Mouse (Mus musculus): ENCODE data around the gene Pde4d. TPM values are rescaled to one million over a fixed set of nuclear protein-coding genes. Genes with fewer than 3 reads are reported as not detected.

Pde4d gene
- polyA plus RNA-seq, 1 experiment, result 15.1 TPM

GRCm38 (mm10) chr13:109837453-109837852 is 1387.7 kb downstream of the Pde4d start:
- TF ChIP-seq CTCF (IDR thresholded peaks at IDR 0.05; ENCODE audit: control insufficient read depth, insufficient read depth, insufficient read length), result no peak
- TF ChIP-seq USF1 (IDR thresholded peaks at IDR 0.05; ENCODE audit: low read depth), result no peak
- no peak for TF ChIP-seq MYOD1 (IDR thresholded peaks at IDR 0.05; ENCODE audit: control insufficient read depth, insufficient read length, low read depth)
- no peak for TF ChIP-seq CEBPB (IDR thresholded peaks at IDR 0.05; ENCODE audit: low read depth)
- no peak for TF ChIP-seq FOSL1 (IDR thresholded peaks at IDR 0.05; ENCODE audit: insufficient read depth, low read length, poor library complexity, severe bottlenecking)
- TF ChIP-seq MAX (IDR thresholded peaks at IDR 0.05), result no peak
- no peak for TF ChIP-seq MYOG (IDR thresholded peaks at IDR 0.05; ENCODE audit: control insufficient read depth, extremely low read depth, insufficient read length)
- Histone ChIP-seq H3K79me3 (ENCODE audit: low read depth) (peaks cover 5% of the 10 kb centered on the region), H3K36me3 (ENCODE audit: control insufficient read depth, insufficient read depth) (no peaks in the 10 kb centered on the region), H3K79me2 (ENCODE audit: control insufficient read depth, insufficient read depth) (no peaks in the 10 kb centered on the region), H3K27me3 (ENCODE audit: control insufficient read depth, insufficient read depth, insufficient read length) (no peaks in the 10 kb centered on the region), H3ac (ENCODE audit: control insufficient read depth, insufficient read length, low read depth) (no peak overlapping the region), H3K4me3 (ENCODE audit: insufficient read depth, poor library complexity, severe bottlenecking) (no peak overlapping the region)

GRCm38 (mm10) chr13:109837921-109838320 is 1388.2 kb downstream of the Pde4d start:
- H3K27me3 ChIP-seq (ENCODE audit: control insufficient read depth, insufficient read depth, insufficient read length), result no peaks in the 10 kb centered on the region
- no peaks in the 10 kb centered on the region for H3K79me2 ChIP-seq (ENCODE audit: control insufficient read depth, insufficient read depth)
- no peak overlapping the region for H3ac ChIP-seq (ENCODE audit: control insufficient read depth, insufficient read length, low read depth)
- H3K36me3 ChIP-seq (ENCODE audit: control insufficient read depth, insufficient read depth), result no peaks in the 10 kb centered on the region
- no peak overlapping the region for H3K4me3 ChIP-seq (ENCODE audit: insufficient read depth, poor library complexity, severe bottlenecking)
- H3K79me3 ChIP-seq (ENCODE audit: low read depth), result peaks cover 5% of the 10 kb centered on the region
- TF ChIP-seq CEBPB (IDR thresholded peaks at IDR 0.05; ENCODE audit: low read depth) (no peak), CTCF (IDR thresholded peaks at IDR 0.05; ENCODE audit: control insufficient read depth, insufficient read depth, insufficient read length) (no peak), USF1 (IDR thresholded peaks at IDR 0.05; ENCODE audit: low read depth) (no peak), FOSL1 (IDR thresholded peaks at IDR 0.05; ENCODE audit: insufficient read depth, low read length, poor library complexity, severe bottlenecking) (no peak), MYOG (IDR thresholded peaks at IDR 0.05; ENCODE audit: control insufficient read depth, extremely low read depth, insufficient read length) (no peak), MAX (IDR thresholded peaks at IDR 0.05) (no peak), MYOD1 (IDR thresholded peaks at IDR 0.05; ENCODE audit: control insufficient read depth, insufficient read length, low read depth) (no peak)

- H3K36me3 ChIP-seq (ENCODE audit: control insufficient read depth, insufficient read depth), result no peaks in the 10 kb centered on the region
Measured at GRCm38 (mm10) chr13:109840251-109840650, 1390.5 kb downstream of the Pde4d start.

GRCm38 (mm10) chr13:109841140-109841822 is 1391.5 kb downstream of the Pde4d start:
- Histone ChIP-seq H3K27me3 (ENCODE audit: control insufficient read depth, insufficient read depth, insufficient read length) (no peaks in the 10 kb centered on the region), H3K79me3 (ENCODE audit: low read depth) (peaks cover 3% of the 10 kb centered on the region), H3K79me2 (ENCODE audit: control insufficient read depth, insufficient read depth) (no peaks in the 10 kb centered on the region), H3ac (ENCODE audit: control insufficient read depth, insufficient read length, low read depth) (no peak overlapping the region), H3K4me3 (ENCODE audit: insufficient read depth, poor library complexity, severe bottlenecking) (no peak overlapping the region), H3K36me3 (ENCODE audit: control insufficient read depth, insufficient read depth) (no peaks in the 10 kb centered on the region)
- TF ChIP-seq FOSL1 (IDR thresholded peaks at IDR 0.05; ENCODE audit: insufficient read depth, low read length, poor library complexity, severe bottlenecking), result no peak
- no peak for TF ChIP-seq MYOG (IDR thresholded peaks at IDR 0.05; ENCODE audit: control insufficient read depth, extremely low read depth, insufficient read length)
- no peak for TF ChIP-seq USF1 (IDR thresholded peaks at IDR 0.05; ENCODE audit: low read depth)
- no peak for TF ChIP-seq CTCF (IDR thresholded peaks at IDR 0.05; ENCODE audit: control insufficient read depth, insufficient read depth, insufficient read length)

More at GRCm38 (mm10) chr13:109840251-109840650, 1390.5 kb downstream of the Pde4d start:
- Histone ChIP-seq H3K79me2 (ENCODE audit: control insufficient read depth, insufficient read depth) (no peaks in the 10 kb centered on the region), H3K79me3 (ENCODE audit: low read depth) (peaks cover 3% of the 10 kb centered on the region), H3K4me3 (ENCODE audit: insufficient read depth, poor library complexity, severe bottlenecking) (no peak overlapping the region), H3K27me3 (ENCODE audit: control insufficient read depth, insufficient read depth, insufficient read length) (no peaks in the 10 kb centered on the region), H3ac (ENCODE audit: control insufficient read depth, insufficient read length, low read depth) (no peak overlapping the region)
- TF ChIP-seq CTCF (IDR thresholded peaks at IDR 0.05; ENCODE audit: control insufficient read depth, insufficient read depth, insufficient read length), result no peak
- no peak for TF ChIP-seq MYOD1 (IDR thresholded peaks at IDR 0.05; ENCODE audit: control insufficient read depth, insufficient read length, low read depth)
- no peak for TF ChIP-seq FOSL1 (IDR thresholded peaks at IDR 0.05; ENCODE audit: insufficient read depth, low read length, poor library complexity, severe bottlenecking)
- no peak for TF ChIP-seq CEBPB (IDR thresholded peaks at IDR 0.05; ENCODE audit: low read depth)
- TF ChIP-seq MYOG (IDR thresholded peaks at IDR 0.05; ENCODE audit: control insufficient read depth, extremely low read depth, insufficient read length), result no peak
- no peak for TF ChIP-seq MAX (IDR thresholded peaks at IDR 0.05)
- no peak for TF ChIP-seq USF1 (IDR thresholded peaks at IDR 0.05; ENCODE audit: low read depth)

- Histone ChIP-seq H3K36me3 (ENCODE audit: control insufficient read depth, insufficient read depth) (no peaks in the 10 kb centered on the region), H3ac (ENCODE audit: control insufficient read depth, insufficient read length, low read depth) (no peak overlapping the region), H3K79me2 (ENCODE audit: control insufficient read depth, insufficient read depth) (no peaks in the 10 kb centered on the region), H3K79me3 (ENCODE audit: low read depth) (no peaks in the 10 kb centered on the region), H3K4me3 (ENCODE audit: insufficient read depth, poor library complexity, severe bottlenecking) (no peak overlapping the region), H3K27me3 (ENCODE audit: control insufficient read depth, insufficient read depth, insufficient read length) (no peaks in the 10 kb centered on the region)
- no peak for TF ChIP-seq FOSL1 (IDR thresholded peaks at IDR 0.05; ENCODE audit: insufficient read depth, low read length, poor library complexity, severe bottlenecking)
- TF ChIP-seq CEBPB (IDR thresholded peaks at IDR 0.05; ENCODE audit: low read depth), result no peak
- no peak for TF ChIP-seq MYOG (IDR thresholded peaks at IDR 0.05; ENCODE audit: control insufficient read depth, extremely low read depth, insufficient read length)
- TF ChIP-seq MYOD1 (IDR thresholded peaks at IDR 0.05; ENCODE audit: control insufficient read depth, insufficient read length, low read depth), result no peak
- TF ChIP-seq CTCF (IDR thresholded peaks at IDR 0.05; ENCODE audit: control insufficient read depth, insufficient read depth, insufficient read length), result no peak
- no peak for TF ChIP-seq MAX (IDR thresholded peaks at IDR 0.05)
- TF ChIP-seq USF1 (IDR thresholded peaks at IDR 0.05; ENCODE audit: low read depth), result no peak
Measured at GRCm38 (mm10) chr13:109842982-109843381, 1393.2 kb downstream of the Pde4d start.
